Mouse (Mus musculus) forebrain, postnatal 0 days (tissue): ENCODE measurements around the gene C1qtnf1. TPM values are rescaled to one million over a fixed set of nuclear protein-coding genes. Genes with fewer than 3 reads are reported as not detected.
A peak's percentile ranks its signal among the peaks of the same experiment; 100 is the strongest.

ENCODE experiments used
- ATAC-seq: fragments of 200-750 bp; cut with Nextera tagmentation; 2 replicates; pipeline ENCODE4 v1.8.0; 2017; ENCODE audit warnings: mild to moderate bottlenecking, moderate library complexity
- DNase-seq: peaks from one replicate; pipeline ENCODE4 v3.0.0-alpha.2; 2015
- H3K27ac ChIP-seq: fragments of 300-500 bp; sonication (generic); 2 replicates; pipeline ENCODE4 v1.5.1; 2014; ENCODE audit warnings: low read depth, mild to moderate bottlenecking, antibody characterized with exemption, low read length, moderate library complexity, mixed read lengths
- H3K27me3 ChIP-seq: fragments of 300-500 bp; sonication (generic); 2 replicates; pipeline ENCODE4 v1.6.1; 2014; ENCODE audit warnings: mild to moderate bottlenecking, low read length, mixed read lengths; ENCODE audit not compliant: insufficient read depth
- H3K36me3 ChIP-seq: fragments of 300-500 bp; sonication (generic); 2 replicates; pipeline ENCODE4 v1.6.1; 2014; ENCODE audit warnings: mild to moderate bottlenecking, moderate library complexity; ENCODE audit not compliant: insufficient read depth
- H3K4me1 ChIP-seq: fragments of 300-500 bp; sonication (generic); 2 replicates; pipeline ENCODE4 v1.6.1; 2014; ENCODE audit warnings: antibody characterized with exemption; ENCODE audit not compliant: insufficient read depth
- H3K4me2 ChIP-seq: fragments of 300-500 bp; sonication (generic); 2 replicates; pipeline ENCODE4 v1.6.1; 2014; ENCODE audit warnings: low read depth, mild to moderate bottlenecking, moderate library complexity
- H3K4me3 ChIP-seq: fragments of 300-500 bp; sonication (generic); 2 replicates; pipeline ENCODE4 v1.5.1; 2014; ENCODE audit warnings: low read depth, low read length, mixed read lengths
- H3K9ac ChIP-seq: fragments of 300-500 bp; sonication (generic); 2 replicates; pipeline ENCODE4 v1.6.1; 2014; ENCODE audit warnings: mild to moderate bottlenecking
- H3K9me3 ChIP-seq: fragments of 300-500 bp; sonication (generic); 2 replicates; pipeline ENCODE4 v1.6.1; 2016; ENCODE audit warnings: low read length
- CTCF ChIP-seq: sonication (generic); IDR thresholded peaks from 2 replicates; pipeline ENCODE4 v1.5.1; 2016; ENCODE audit warnings: antibody characterized with exemption, control low read depth, low read depth
- WGBS: fragments of 180-500 bp; shearing (Covaris S2); extraction: QIAGEN DNeasy Blood & Tissue Kit; methylation state at CpG from one replicate; pipeline ENCODE4 v1.1.7; 2014; 5-methylcytosine and 5-hydroxymethylcytosine counted together
- polyA plus RNA-seq: library from polyadenylated mRNA; unstranded; fragments of >200 nt; fragmentation: Nextera tagmentation; extraction: Ambion mirVana; gene quantifications from 2 replicates; pipeline ENCODE4 v1.2.1, GENCODE M21; 2015
- total RNA-seq: library from RNA; depleted of rRNA; stranded (reverse); fragments of >200 nt; gene quantifications from 2 replicates; pipeline ENCODE4 v1.2.3, GENCODE M21; 2014

C1qtnf1 gene
- total and polyA plus RNA-seq, 2 experiments from 2014 or later: 5.9 to 8.5 TPM

GRCm38 (mm10) chr11:118410479-118410878 is 17.5 kb upstream of the C1qtnf1 start:
- Histone ChIP-seq H3K4me3 (no peak overlapping the region), H3K4me2 (no peak overlapping the region), H3K4me1 (no peaks in the 10 kb centered on the region), H3K9ac (no peak overlapping the region), H3K9me3 (no peaks in the 10 kb centered on the region), H3K27me3 (no peaks in the 10 kb centered on the region), H3K36me3 (peaks cover 57% of the 10 kb centered on the region), H3K27ac (no peak overlapping the region)
- TF ChIP-seq CTCF: no peak
- 92% methylated on average over 10 of the region's 10 CpGs for WGBS
- no peak for ATAC-seq
- DNase-seq: no peak

GRCm38 (mm10) chr11:118411271-118411670 is 16.7 kb upstream of the C1qtnf1 start:
- Histone ChIP-seq H3K4me1 (no peaks in the 10 kb centered on the region), H3K4me2 (no peak overlapping the region), H3K27me3 (no peaks in the 10 kb centered on the region), H3K4me3 (no peak overlapping the region), H3K9ac (no peak overlapping the region), H3K9me3 (no peaks in the 10 kb centered on the region), H3K27ac (no peak overlapping the region), H3K36me3 (peaks cover 50% of the 10 kb centered on the region)
- ATAC-seq (no peak), DNase-seq (no peak)
- 90% methylated on average over 8 of the region's 8 CpGs for WGBS
- no peak; the same call in 1 of the 2 replicates for TF ChIP-seq CTCF

- H3K27ac ChIP-seq: no peak overlapping the region
- no peaks in the 10 kb centered on the region for H3K4me1 ChIP-seq
These were observed 15.4 kb upstream of the C1qtnf1 start for GRCm38 (mm10) chr11:118412601-118413000.

GRCm38 (mm10) chr11:118413055-118413454 is 14.9 kb upstream of the C1qtnf1 start:
- Histone ChIP-seq H3K4me3 (no peak overlapping the region), H3K9me3 (no peaks in the 10 kb centered on the region), H3K36me3 (peaks cover 36% of the 10 kb centered on the region), H3K4me1 (peaks cover 3% of the 10 kb centered on the region), H3K4me2 (no peak overlapping the region), H3K9ac (no peak overlapping the region), H3K27me3 (no peaks in the 10 kb centered on the region), H3K27ac (no peak overlapping the region)
- ATAC-seq (peak; percentile 72), DNase-seq (peak; percentile 63)
- TF ChIP-seq CTCF: no peak
- WGBS: 63% methylated on average over 4 of the region's 4 CpGs

More at GRCm38 (mm10) chr11:118412601-118413000, 15.4 kb upstream of the C1qtnf1 start:
- ATAC-seq (no peak), DNase-seq (no peak)
- Histone ChIP-seq H3K9ac (no peak overlapping the region), H3K27me3 (no peaks in the 10 kb centered on the region), H3K4me3 (no peak overlapping the region), H3K9me3 (no peaks in the 10 kb centered on the region), H3K36me3 (peaks cover 41% of the 10 kb centered on the region), H3K4me2 (no peak overlapping the region)
- TF ChIP-seq CTCF: no peak
- WGBS: 66% methylated on average over 2 of the region's 2 CpGs

GRCm38 (mm10) chr11:118414270-118414669 is 13.7 kb upstream of the C1qtnf1 start:
- no peak for TF ChIP-seq CTCF
- H3K27ac ChIP-seq: no peak overlapping the region
- no peak for DNase-seq
- 92% methylated on average over 5 of the region's 5 CpGs for WGBS
- peaks cover 6% of the 10 kb centered on the region for H3K4me1 ChIP-seq
- H3K9me3 ChIP-seq: no peaks in the 10 kb centered on the region
- no peak overlapping the region for H3K4me2 ChIP-seq
- H3K27me3 ChIP-seq: no peaks in the 10 kb centered on the region
- H3K36me3 ChIP-seq: peaks cover 26% of the 10 kb centered on the region
- no peak overlapping the region for H3K9ac ChIP-seq
- no peak overlapping the region for H3K4me3 ChIP-seq
- ATAC-seq: no peak

GRCm38 (mm10) chr11:118415630-118416029 is 12.4 kb upstream of the C1qtnf1 start:
- 89% methylated on average over 6 of the region's 6 CpGs for WGBS
- no peak overlapping the region for H3K4me3 ChIP-seq
- peaks cover 9% of the 10 kb centered on the region for H3K4me1 ChIP-seq
- TF ChIP-seq CTCF: no peak
- H3K27me3 ChIP-seq: no peaks in the 10 kb centered on the region
- no peaks in the 10 kb centered on the region for H3K9me3 ChIP-seq
- no peak overlapping the region for H3K27ac ChIP-seq
- ATAC-seq (no peak), DNase-seq (no peak)
- H3K36me3 ChIP-seq: peaks cover 18% of the 10 kb centered on the region
- H3K9ac ChIP-seq: no peak overlapping the region
- H3K4me2 ChIP-seq: no peak overlapping the region

- H3K27ac ChIP-seq: no peak overlapping the region
- no peak overlapping the region for H3K4me3 ChIP-seq
- TF ChIP-seq CTCF: no peak
- peaks cover 9% of the 10 kb centered on the region for H3K4me1 ChIP-seq
- H3K9me3 ChIP-seq: no peaks in the 10 kb centered on the region
- no peak overlapping the region for H3K9ac ChIP-seq
- H3K27me3 ChIP-seq: no peaks in the 10 kb centered on the region
- WGBS: 80% methylated on average over 7 of the region's 7 CpGs
- H3K4me2 ChIP-seq: no peak overlapping the region
- peaks cover 14% of the 10 kb centered on the region for H3K36me3 ChIP-seq
- DNase-seq: no peak
- ATAC-seq: no peak
These were observed 12.0 kb upstream of the C1qtnf1 start for GRCm38 (mm10) chr11:118416046-118416445.
